Mouse (Mus musculus) bone marrow, adult 2 months (tissue): ENCODE data around the gene Dnajb9.

Experiments
- CTCF ChIP-seq: fragments of 200-500 bp; IDR thresholded peaks from 2 replicates; pipeline ENCODE4 v1.5.1; 2011; ENCODE audit warnings: low read length, control low read depth; ENCODE audit not compliant: control insufficient read depth, insufficient read depth
- POLR2A ChIP-seq: fragments of 200-500 bp; IDR thresholded peaks from 2 replicates; pipeline ENCODE4 v1.6.1; 2011; ENCODE audit warnings: low read depth, mild to moderate bottlenecking, control low read depth, low read length, borderline replicate concordance; ENCODE audit not compliant: control insufficient read depth

DNA sequence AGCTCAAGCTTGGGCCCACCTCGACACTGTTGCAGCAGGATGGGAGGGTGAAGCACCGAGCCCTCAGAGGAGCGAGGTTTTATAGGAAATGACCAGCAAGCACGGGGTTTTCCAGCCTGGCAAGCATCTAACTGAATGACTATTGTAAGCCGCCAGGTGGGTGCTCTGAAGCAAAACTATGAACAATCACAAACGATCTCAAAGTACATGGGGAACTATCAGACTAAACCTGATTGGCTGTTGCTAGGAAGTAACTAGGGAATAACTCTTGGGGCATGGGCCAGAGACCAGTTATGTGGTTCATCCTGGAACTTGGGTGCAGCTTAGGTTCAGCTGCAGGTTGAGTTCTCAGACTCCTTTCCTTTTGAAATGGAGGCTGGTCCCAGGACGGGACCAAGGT lies 31.0 kb upstream of the Dnajb9 start:
- TF ChIP-seq CTCF = no peak
- no peak for TF ChIP-seq POLR2A
